17 mouse cellular contexts compared by ENCODE assay signal in the genomic region with DNA sequence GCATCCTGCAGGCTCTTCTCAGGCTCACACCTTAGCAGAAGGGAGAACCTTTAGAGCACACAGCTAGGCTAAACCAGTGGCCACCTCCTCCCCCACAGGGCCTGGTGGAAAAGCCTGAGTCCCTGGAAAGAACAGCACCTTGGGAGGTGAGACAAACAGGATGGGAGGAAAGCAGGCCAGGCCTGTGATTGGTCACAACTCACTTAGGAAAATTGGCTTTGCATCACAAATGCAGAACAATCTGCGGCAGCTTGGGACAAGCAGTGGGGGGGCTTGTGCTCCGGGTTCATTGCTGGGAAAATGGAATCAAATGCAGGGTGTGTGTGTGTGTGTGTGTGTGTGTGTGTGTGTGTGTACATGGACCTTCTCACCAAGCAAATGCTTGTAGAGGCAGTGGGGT. TPM values are rescaled to one million over a fixed set of nuclear protein-coding genes. Genes with fewer than 3 reads are reported as not detected.
DNase-seq lines count a peak whose midpoint lies in the region.
"Had no signal": no experiment of that assay in that cellular context is flagged by ENCODE, and none has a peak within 500 bp of the region (broad histone marks: within the 10 kb centered on the region; RNA-seq: fewer than 3 reads in every experiment).

No protein-coding gene starts in this region.

- peaks cover 63% of the 10 kb centered on the region for H3K4me1 ChIP-seq in heart, embryonic 10.5 days
- H3K4me1 ChIP-seq in limb, embryonic 10.5 days, result peaks cover 45% of the 10 kb centered on the region
- H3K4me1 ChIP-seq: liver, embryonic 15.5 days had no signal

- intact Hi-C loops in heart, postnatal 36 days (cut with DNase I), result no loop called here
- intact Hi-C loops in left cerebral cortex, postnatal 10 days (cut with DNase I), result no loop called here

- H3K9me3 ChIP-seq in heart, embryonic 10.5 days, result no peaks in the 10 kb centered on the region
- H3K9me3 ChIP-seq in limb, embryonic 10.5 days (replicated peaks), result no peaks in the 10 kb centered on the region
- H3K9me3 ChIP-seq: hindbrain, embryonic 13.5 days; liver, embryonic 15.5 days had no signal

- peak overlapping the region; percentile 56; the same call in 1 of the 2 replicates for H3K27ac ChIP-seq in heart, embryonic 10.5 days
- H3K27ac ChIP-seq in limb, embryonic 10.5 days, result peak overlapping the region; percentile 20
- H3K27ac ChIP-seq: gastrocnemius, adult 2 months; hindbrain, embryonic 13.5 days; kidney, postnatal 0 days; left cerebral cortex, adult 2 months; liver, embryonic 15.5 days had no signal

- H3K36me3 ChIP-seq in heart, embryonic 10.5 days, result peaks cover 41% of the 10 kb centered on the region
- H3K36me3 ChIP-seq in limb, embryonic 10.5 days, result peaks cover 25% of the 10 kb centered on the region
- H3K36me3 ChIP-seq: hindbrain, embryonic 13.5 days; liver, embryonic 15.5 days had no signal

- 39% methylated on average over 2 of the region's 2 CpGs for WGBS in heart, embryonic 10.5 days
- 33% methylated on average over 2 of the region's 2 CpGs for WGBS in limb, embryonic 10.5 days

- H3K27me3 ChIP-seq in heart, embryonic 10.5 days (ENCODE audit: insufficient read depth, poor library complexity, severe bottlenecking), result no peaks in the 10 kb centered on the region
- H3K27me3 ChIP-seq in limb, embryonic 10.5 days (ENCODE audit: low read depth, poor library complexity, severe bottlenecking), result no peaks in the 10 kb centered on the region
- H3K27me3 ChIP-seq: liver, embryonic 15.5 days had no signal

- no peak for DNase-seq in heart, embryonic 10.5 days (ENCODE audit: low spot score)
- no peak for DNase-seq in heart, postnatal 36 days
- DNase-seq in ES-CJ7 (ENCODE audit: low read depth, low spot score) (peak; percentile 89), ZHBTc4 (ENCODE audit: low read depth, low spot score) (peak; percentile 81)
- DNase-seq in limb, embryonic 10.5 days (ENCODE audit: low spot score), result no peak
- no peak for DNase-seq in adrenal gland, adult 8-10 months
- DNase-seq in left cerebral cortex, postnatal 10 days (ENCODE audit: extremely low spot score in 1 of 2, low spot score in 2 of 2), result no peak
- DNase-seq: adrenal gland, postnatal 25 days; gastrocnemius, adult 2 months; heart, adult 11 months; right cerebral cortex, adult 18-20 months; thymus, adult 2 months had no signal

- H3K4me3 ChIP-seq in heart, embryonic 10.5 days, result no peak overlapping the region
- H3K4me3 ChIP-seq in limb, embryonic 10.5 days, result no peak overlapping the region
- H3K4me3 ChIP-seq: gastrocnemius, adult 2 months; hindbrain, embryonic 13.5 days; left cerebral cortex, adult 2 months; liver, embryonic 15.5 days had no signal

RNA-seq across cellular contexts. Expression of a gene that starts 31.0 kb away (rescaled TPM):
- polyA plus RNA-seq in heart, embryonic 10.5 days (2016; fragmentation: Nextera tagmentation; extraction: Ambion mirVana), result 5.7 and 6.3 TPM in 2 replicates
- total RNA-seq in heart, postnatal 36 days (2021), result 1 to 10 TPM; 3.2 to 6.7 TPM
- polyA plus RNA-seq in limb, embryonic 10.5 days (2016; fragmentation: Nextera tagmentation; extraction: Ambion mirVana), result 7.0 and 8.0 TPM in 2 replicates
- 10 to 100 TPM; 41.8 to 74.3 (median 57.3) TPM for total RNA-seq in adrenal gland, adult 8-10 months (2022)
- total RNA-seq in left cerebral cortex, postnatal 10 days (2021), result 10 to 100 TPM; 16.5 to 16.9 TPM

RNA-seq across cellular contexts. Expression of a gene that starts 47.8 kb away (rescaled TPM):
- 17.9 and 18.8 TPM in 2 replicates for polyA plus RNA-seq in heart, embryonic 10.5 days (2016; fragmentation: Nextera tagmentation; extraction: Ambion mirVana)
- 10 to 100 TPM; 14.5 to 14.7 TPM for total RNA-seq in heart, postnatal 36 days (2021)
- polyA plus RNA-seq in limb, embryonic 10.5 days (2016; fragmentation: Nextera tagmentation; extraction: Ambion mirVana), result 10.2 and 11.8 TPM in 2 replicates
- 1 to 10 TPM; 3.9 to 7.9 (median 6.1) TPM for total RNA-seq in adrenal gland, adult 8-10 months (2022)
- total RNA-seq in left cerebral cortex, postnatal 10 days (2021), result 1 to 10 TPM; 7.6 to 8.3 TPM
- total RNA-seq: megakaryocyte-erythroid progenitor cell, adult 5-6 weeks had no signal

Comparison
In these comparisons a context has a peak if more than half of its experiments do, and no peak if none do; other contexts are left out.
1. DNase-seq: peak in ES-CJ7 (single experiment) and ZHBTc4 (single experiment); none in heart, embryonic 10.5 days (single experiment), heart, postnatal 36 days (0 of 2), limb, embryonic 10.5 days (single experiment), adrenal gland, adult 8-10 months (single experiment) and left cerebral cortex, postnatal 10 days (0 of 2).